8 mouse cellular contexts compared by ENCODE assay signal in genomic region chr6:128143390-128144020, GRCm38 (mm10). TPM values are rescaled to one million over a fixed set of nuclear protein-coding genes. Genes with fewer than 3 reads are reported as not detected.
DNase-seq lines count a peak whose midpoint lies in the region; ATAC-seq and TF ChIP-seq lines count a peak whose summit lies in the region.

Tspan9 (minus strand) TSS chr6:128143594.

- peak; percentile 71 for ATAC-seq in frontal cortex, adult (ENCODE audit: low TSS enrichment)
- ATAC-seq in limb, embryonic 14.5 days (ENCODE audit: low FRiP score, low read depth) = peak; percentile 91
- ATAC-seq in midbrain, embryonic 15.5 days (replicated peaks) = peak; percentile 87

- TF ChIP-seq POLR2A in limb, embryonic 14.5 days (IDR thresholded peaks at IDR 0.05; ENCODE audit: borderline replicate concordance, extremely low read depth, insufficient read depth, insufficient read length) = 0 out of 2 replicates have a peak, but pooled peaks have one; percentile 19

- no peaks in the 10 kb centered on the region for H3K9me3 ChIP-seq in limb, embryonic 14.5 days (ENCODE audit: control insufficient read depth, low read length)
- H3K9me3 ChIP-seq in midbrain, embryonic 15.5 days = no peaks in the 10 kb centered on the region

- 1% methylated on average over 27 of the region's 56 CpGs for WGBS in limb, embryonic 14.5 days
- under 1% methylated on average over 56 of the region's 56 CpGs for WGBS in midbrain, embryonic 15.5 days

- H3K4me2 ChIP-seq in limb, embryonic 14.5 days (replicated peaks; ENCODE audit: low read depth, low read length, severe bottlenecking) = peak within 1 kb of the TSS; percentile 86
- peak within 1 kb of the TSS; percentile 71 for H3K4me2 ChIP-seq in midbrain, embryonic 15.5 days

- H3K4me1 ChIP-seq in limb, embryonic 14.5 days (ENCODE audit: control insufficient read depth, insufficient read depth, low read length) = peaks cover 9% of the 10 kb centered on the region
- peaks cover 17% of the 10 kb centered on the region for H3K4me1 ChIP-seq in midbrain, embryonic 15.5 days

- H3K4me3 ChIP-seq in limb, embryonic 14.5 days (replicated peaks; ENCODE audit: low read length) = peak within 1 kb of the TSS; percentile 81
- H3K4me3 ChIP-seq in midbrain, embryonic 15.5 days = peak within 1 kb of the TSS; percentile 66

- DNase-seq in frontal cortex, postnatal 14 days (ENCODE audit: low spot score in 2 of 2) = no peak
- peak; percentile 66 for DNase-seq in embryo, embryonic 11.5 days (ENCODE audit: low read depth, low spot score)
- DNase-seq in heart, adult 18-20 months = peak; percentile 81 to 82
- peak; percentile 91 for DNase-seq in kidney, adult 18-20 months
- peak; percentile 59 for DNase-seq in limb, embryonic 14.5 days (ENCODE audit: low spot score)
- DNase-seq in spleen, postnatal 4 days (ENCODE audit: low spot score in 2 of 2) = peak; percentile 21 to 72

- peak within 1 kb of the TSS; percentile 86 for H3K9ac ChIP-seq in limb, embryonic 14.5 days (ENCODE audit: low read depth, low read length, severe bottlenecking)
- H3K9ac ChIP-seq in midbrain, embryonic 15.5 days = peak within 1 kb of the TSS; percentile 67

- peak within 1 kb of the TSS; percentile 82 for H3K27ac ChIP-seq in limb, embryonic 14.5 days (replicated peaks; ENCODE audit: low read depth, low read length)
- H3K27ac ChIP-seq in midbrain, embryonic 15.5 days = peak within 1 kb of the TSS; percentile 39; the same call in 1 of the 2 replicates

- no peaks in the 10 kb centered on the region for H3K27me3 ChIP-seq in limb, embryonic 14.5 days (ENCODE audit: control insufficient read depth, insufficient read depth, low read length)
- H3K27me3 ChIP-seq in midbrain, embryonic 15.5 days (replicated peaks) = no peaks in the 10 kb centered on the region

- H3K36me3 ChIP-seq in limb, embryonic 14.5 days (ENCODE audit: control insufficient read depth, insufficient read depth, low read length) = no peaks in the 10 kb centered on the region
- no peaks in the 10 kb centered on the region for H3K36me3 ChIP-seq in midbrain, embryonic 15.5 days (replicated peaks)

RNA-seq across cellular contexts. Expression of gene Tspan9, which starts in this region (rescaled TPM):
- total RNA-seq in heart, adult 18-20 months (2021) = 100 to 1,000 TPM in 1 of 2 experiments, 10 to 100 TPM in 1; 83.1 to 104 TPM
- 151 and 192 TPM in 2 replicates for polyA plus RNA-seq in limb, embryonic 14.5 days (2012; rRNA removed)
- 134 and 141 TPM in 2 replicates for polyA plus RNA-seq in limb, embryonic 14.5 days (2014; fragmentation: Nextera tagmentation; extraction: Ambion mirVana)
- 33.9 and 42.1 TPM in 2 replicates for polyA plus RNA-seq in midbrain, embryonic 15.5 days (2015; fragmentation: Nextera tagmentation; extraction: Ambion mirVana)

Comparison
In these comparisons a context has a peak if more than half of its experiments do, and no peak if none do; other contexts are left out.
1. DNase-seq: peak in embryo, embryonic 11.5 days (single experiment), heart, adult 18-20 months (2 of 2), kidney, adult 18-20 months (single experiment), limb, embryonic 14.5 days (single experiment) and spleen, postnatal 4 days (2 of 2); none in frontal cortex, postnatal 14 days (0 of 2).
2. Peak in every context shown above with its lines, with median percentiles within 50 percentile points of each other: ATAC-seq.